Mouse (Mus musculus) erythroblast, embryonic 14.5 days (primary cell): ENCODE measurements around the gene Peli2.

Source experiments
- GATA1 ChIP-seq: IDR thresholded peaks from 2 replicates; pipeline ENCODE4 v1.6.1; 2012; ENCODE audit warnings: low read length, inconsistent platforms, mixed read lengths
- TAL1 ChIP-seq: IDR thresholded peaks from 3 replicates; pipeline ENCODE4 v1.6.1; 2012; ENCODE audit warnings: low read length, inconsistent platforms, mixed read lengths

- TF ChIP-seq GATA1 = no peak
- TF ChIP-seq TAL1 = no peak
Measured at GRCm38 (mm10) chr14:48171268-48171667, 50.6 kb downstream of the Peli2 start.
